Mouse (Mus musculus): ENCODE measurements at regions not wholly inside any gene's neighbourhood (a gene's known extent, or its start where the extent isn't known, plus 50 kb on each side); places are given as distances from the start of the nearest gene placed in this dataset.

- Histone ChIP-seq H3K27ac (ENCODE audit: insufficient read depth, low read depth, low read length) (no peak overlapping the region), H3K27me3 (replicated peaks; ENCODE audit: control insufficient read depth, insufficient read depth, low read length) (no peaks in the 10 kb centered on the region), H3K4me1 (ENCODE audit: control insufficient read depth, insufficient read depth, low read length) (no peaks in the 10 kb centered on the region), H3K4me3 (ENCODE audit: insufficient read depth, low read depth, low read length) (no peak overlapping the region), H3K36me3 (ENCODE audit: control insufficient read depth, insufficient read depth, low read length) (no peaks in the 10 kb centered on the region)
- WGBS: 86% methylated on average over 20 of the region's 20 CpGs
- DNase-seq: no peak
- TF ChIP-seq POLR2A (IDR thresholded peaks at IDR 0.05; ENCODE audit: low read depth, low read length): no peak
- no peak for TF ChIP-seq CTCF (conservative IDR thresholded peaks at IDR 0.05; ENCODE audit: insufficient read depth, insufficient read length, low read depth, low read length)
Observed at GRCm38 (mm10) chr8:9152313-9152925, 462.1 kb upstream of the Arglu1 start.

GRCm38 (mm10) chr8:9144362-9144761, 454.0 kb upstream of the Arglu1 start:
- Histone ChIP-seq H3K4me3 (ENCODE audit: insufficient read depth, low read depth, low read length) (no peak overlapping the region), H3K4me1 (ENCODE audit: control insufficient read depth, insufficient read depth, low read length) (no peaks in the 10 kb centered on the region), H3K27me3 (replicated peaks; ENCODE audit: control insufficient read depth, insufficient read depth, low read length) (no peaks in the 10 kb centered on the region), H3K27ac (ENCODE audit: insufficient read depth, low read depth, low read length) (no peak overlapping the region), H3K36me3 (ENCODE audit: control insufficient read depth, insufficient read depth, low read length) (no peaks in the 10 kb centered on the region)
- DNase-seq: no peak
- TF ChIP-seq POLR2A (IDR thresholded peaks at IDR 0.05; ENCODE audit: low read depth, low read length): no peak
- TF ChIP-seq CTCF (conservative IDR thresholded peaks at IDR 0.05; ENCODE audit: insufficient read depth, insufficient read length, low read depth, low read length): no peak
- 93% methylated on average over 3 of the region's 3 CpGs for WGBS

GRCm38 (mm10) chr8:9139781-9140180, 449.5 kb upstream of the Arglu1 start:
- Histone ChIP-seq H3K27me3 (replicated peaks; ENCODE audit: control insufficient read depth, insufficient read depth, low read length) (no peaks in the 10 kb centered on the region), H3K36me3 (ENCODE audit: control insufficient read depth, insufficient read depth, low read length) (no peaks in the 10 kb centered on the region), H3K4me3 (ENCODE audit: insufficient read depth, low read depth, low read length) (no peak overlapping the region), H3K27ac (ENCODE audit: insufficient read depth, low read depth, low read length) (no peak overlapping the region), H3K4me1 (ENCODE audit: control insufficient read depth, insufficient read depth, low read length) (no peaks in the 10 kb centered on the region)
- DNase-seq: no peak
- no peak for TF ChIP-seq POLR2A (IDR thresholded peaks at IDR 0.05; ENCODE audit: low read depth, low read length)
- TF ChIP-seq CTCF (conservative IDR thresholded peaks at IDR 0.05; ENCODE audit: insufficient read depth, insufficient read length, low read depth, low read length): no peak
- WGBS: 57% methylated on average over 3 of the region's 3 CpGs

GRCm38 (mm10) chr8:9139059-9139620, 448.8 kb upstream of the Arglu1 start:
- DNase-seq: peak; percentile 46
- Histone ChIP-seq H3K27ac (ENCODE audit: insufficient read depth, low read depth, low read length) (no peak overlapping the region), H3K4me3 (ENCODE audit: insufficient read depth, low read depth, low read length) (no peak overlapping the region), H3K27me3 (replicated peaks; ENCODE audit: control insufficient read depth, insufficient read depth, low read length) (no peaks in the 10 kb centered on the region), H3K4me1 (ENCODE audit: control insufficient read depth, insufficient read depth, low read length) (no peaks in the 10 kb centered on the region), H3K36me3 (ENCODE audit: control insufficient read depth, insufficient read depth, low read length) (no peaks in the 10 kb centered on the region)
- TF ChIP-seq POLR2A (IDR thresholded peaks at IDR 0.05; ENCODE audit: low read depth, low read length): no peak
- TF ChIP-seq CTCF (conservative IDR thresholded peaks at IDR 0.05; ENCODE audit: insufficient read depth, insufficient read length, low read depth, low read length): no peak
- WGBS: 60% methylated on average over 3 of the region's 3 CpGs

- Histone ChIP-seq H3K27ac (ENCODE audit: insufficient read depth, low read depth, low read length) (no peak overlapping the region), H3K36me3 (ENCODE audit: control insufficient read depth, insufficient read depth, low read length) (no peaks in the 10 kb centered on the region), H3K27me3 (replicated peaks; ENCODE audit: control insufficient read depth, insufficient read depth, low read length) (no peaks in the 10 kb centered on the region), H3K4me3 (ENCODE audit: insufficient read depth, low read depth, low read length) (no peak overlapping the region), H3K4me1 (ENCODE audit: control insufficient read depth, insufficient read depth, low read length) (no peaks in the 10 kb centered on the region)
- WGBS: 27% methylated on average over 7 of the region's 7 CpGs
- DNase-seq: no peak
- TF ChIP-seq CTCF (conservative IDR thresholded peaks at IDR 0.05; ENCODE audit: insufficient read depth, insufficient read length, low read depth, low read length) (no peak), POLR2A (IDR thresholded peaks at IDR 0.05; ENCODE audit: low read depth, low read length) (no peak)
Observed at GRCm38 (mm10) chr8:9133758-9134157, 443.4 kb upstream of the Arglu1 start.

GRCm38 (mm10) chr8:9132612-9133218, 442.4 kb upstream of the Arglu1 start:
- Histone ChIP-seq H3K27me3 (replicated peaks; ENCODE audit: control insufficient read depth, insufficient read depth, low read length) (no peaks in the 10 kb centered on the region), H3K27ac (ENCODE audit: insufficient read depth, low read depth, low read length) (no peak overlapping the region), H3K4me1 (ENCODE audit: control insufficient read depth, insufficient read depth, low read length) (no peaks in the 10 kb centered on the region), H3K4me3 (ENCODE audit: insufficient read depth, low read depth, low read length) (no peak overlapping the region), H3K36me3 (ENCODE audit: control insufficient read depth, insufficient read depth, low read length) (no peaks in the 10 kb centered on the region)
- no peak for DNase-seq
- TF ChIP-seq CTCF (conservative IDR thresholded peaks at IDR 0.05; ENCODE audit: insufficient read depth, insufficient read length, low read depth, low read length) (no peak), POLR2A (IDR thresholded peaks at IDR 0.05; ENCODE audit: low read depth, low read length) (no peak)
- WGBS: 85% methylated on average over 5 of the region's 5 CpGs

GRCm38 (mm10) chr8:9131249-9131648, 440.9 kb upstream of the Arglu1 start:
- 76% methylated on average over 4 of the region's 4 CpGs for WGBS
- Histone ChIP-seq H3K36me3 (ENCODE audit: control insufficient read depth, insufficient read depth, low read length) (no peaks in the 10 kb centered on the region), H3K27ac (ENCODE audit: insufficient read depth, low read depth, low read length) (no peak overlapping the region), H3K4me1 (ENCODE audit: control insufficient read depth, insufficient read depth, low read length) (no peaks in the 10 kb centered on the region), H3K27me3 (replicated peaks; ENCODE audit: control insufficient read depth, insufficient read depth, low read length) (no peaks in the 10 kb centered on the region), H3K4me3 (ENCODE audit: insufficient read depth, low read depth, low read length) (no peak overlapping the region)
- TF ChIP-seq POLR2A (IDR thresholded peaks at IDR 0.05; ENCODE audit: low read depth, low read length): no peak
- TF ChIP-seq CTCF (conservative IDR thresholded peaks at IDR 0.05; ENCODE audit: insufficient read depth, insufficient read length, low read depth, low read length): no peak
- DNase-seq: no peak

All from kidney, adult 2 months (tissue).